Mouse (Mus musculus) liver, embryonic 12.5 days (tissue): ENCODE data around the gene Slx1b. TPM values are rescaled to one million over a fixed set of nuclear protein-coding genes. Genes with fewer than 3 reads are reported as not detected.
"Not testable (repeated sequence)": the region's sequence is repeated elsewhere in the genome, so short reads cannot be mapped to it uniquely, and the experiment has no call there.

Experiments
- ATAC-seq: fragments of 200-750 bp; cut with Nextera tagmentation; 2 replicates; pipeline ENCODE4 v1.8.0; 2017; ENCODE audit warnings: moderate number of reproducible peaks, mild to moderate bottlenecking, moderate library complexity
- H3K27ac ChIP-seq: fragments of 300-500 bp; sonication (generic); 2 replicates; pipeline ENCODE4 v1.5.1; 2016; ENCODE audit warnings: mild to moderate bottlenecking
- H3K27me3 ChIP-seq: fragments of 300-500 bp; sonication (generic); replicated peaks from 2 replicates; pipeline ENCODE4 v1.6.1; 2016; ENCODE audit warnings: mild to moderate bottlenecking, moderate library complexity
- H3K36me3 ChIP-seq: fragments of 300-500 bp; sonication (generic); 2 replicates; pipeline ENCODE4 v1.6.1; 2016; ENCODE audit warnings: mild to moderate bottlenecking, moderate library complexity
- H3K4me1 ChIP-seq: fragments of 300-500 bp; sonication (generic); 2 replicates; pipeline ENCODE4 v1.6.1; 2016
- H3K4me2 ChIP-seq: fragments of 300-500 bp; sonication (generic); 2 replicates; pipeline ENCODE4 v1.6.1; 2016; ENCODE audit warnings: mild to moderate bottlenecking, moderate library complexity
- H3K4me3 ChIP-seq: fragments of 300-500 bp; sonication (generic); 2 replicates; pipeline ENCODE4 v1.5.1; 2016; ENCODE audit warnings: mild to moderate bottlenecking, moderate library complexity
- H3K9ac ChIP-seq: fragments of 300-500 bp; sonication (generic); 2 replicates; pipeline ENCODE4 v1.6.1; 2016; ENCODE audit warnings: mild to moderate bottlenecking, moderate library complexity
- H3K9me3 ChIP-seq: fragments of 300-500 bp; sonication (generic); replicated peaks from 2 replicates; pipeline ENCODE4 v1.6.1; 2016; ENCODE audit warnings: mild to moderate bottlenecking, moderate library complexity
- WGBS: fragments of 180-500 bp; shearing (Covaris S2); methylation state at CpG from one replicate; pipeline ENCODE4 v1.1.7; 2016; ENCODE audit not compliant: insufficient replicate concordance; 5-methylcytosine and 5-hydroxymethylcytosine counted together
- polyA plus RNA-seq: library from polyadenylated mRNA; unstranded; fragments of >200 nt; fragmentation: Nextera tagmentation; extraction: Ambion mirVana; gene quantifications from 2 replicates; pipeline ENCODE4 v1.2.1, GENCODE M21; 2016

Slx1b gene
- polyA plus RNA-seq, 1 experiment from 2014 or later = 5.1 TPM

GRCm38 (mm10) chr7:126644914-126645313 lies 50.7 kb downstream of the Slx1b start:
- Histone ChIP-seq H3K9me3 (no peaks in the 10 kb centered on the region), H3K4me2 (no peak overlapping the region), H3K4me1 (peaks cover 21% of the 10 kb centered on the region), H3K27ac (no peak overlapping the region), H3K9ac (no peak overlapping the region), H3K36me3 (no peaks in the 10 kb centered on the region), H3K27me3 (no peaks in the 10 kb centered on the region), H3K4me3 (no peak overlapping the region)
- no peak for ATAC-seq

- H3K27me3 ChIP-seq = no peaks in the 10 kb centered on the region
- no peaks in the 10 kb centered on the region for H3K36me3 ChIP-seq
- H3K4me3 ChIP-seq = no peak overlapping the region
- H3K9ac ChIP-seq = no peak overlapping the region
- no peak overlapping the region for H3K4me2 ChIP-seq
- ATAC-seq = no peak
- H3K27ac ChIP-seq = no peak overlapping the region
- 48% methylated on average over 3 of the region's 3 CpGs for WGBS
- H3K9me3 ChIP-seq = no peaks in the 10 kb centered on the region
- H3K4me1 ChIP-seq = peaks cover 19% of the 10 kb centered on the region; the same call in 1 of the 2 replicates
Observed at GRCm38 (mm10) chr7:126644345-126644744, 51.2 kb downstream of the Slx1b start.

DNA sequence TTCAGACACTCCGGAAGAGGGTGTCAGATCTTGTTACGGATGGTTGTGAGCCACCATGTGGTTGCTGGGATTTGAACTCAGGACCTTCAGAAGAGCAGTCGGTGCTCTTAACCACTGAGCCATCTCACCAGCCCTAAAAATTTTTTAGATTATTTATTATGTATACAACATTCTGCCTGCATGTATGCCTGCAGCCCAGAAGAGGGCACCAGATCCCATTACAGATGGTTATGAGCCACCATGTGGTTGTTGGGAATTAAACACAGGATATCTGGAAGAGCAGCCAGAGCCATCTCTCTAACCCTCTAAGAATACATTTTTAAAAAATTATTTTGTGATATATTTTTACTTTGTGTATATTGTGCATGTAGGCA lies 52.4 kb downstream of the Slx1b start:
- WGBS = 34% methylated on average over 3 of the region's 3 CpGs
- H3K36me3 ChIP-seq, H3K4me3 ChIP-seq, H3K27me3 ChIP-seq, H3K27ac ChIP-seq, H3K4me2 ChIP-seq, H3K9ac ChIP-seq, H3K9me3 ChIP-seq: not testable (repeated sequence)
- peak; percentile 41; the same call in 1 of the 2 replicates for ATAC-seq
- H3K4me1 ChIP-seq = peaks cover 13% of the 10 kb centered on the region; the same call in 1 of the 2 replicates

DNA sequence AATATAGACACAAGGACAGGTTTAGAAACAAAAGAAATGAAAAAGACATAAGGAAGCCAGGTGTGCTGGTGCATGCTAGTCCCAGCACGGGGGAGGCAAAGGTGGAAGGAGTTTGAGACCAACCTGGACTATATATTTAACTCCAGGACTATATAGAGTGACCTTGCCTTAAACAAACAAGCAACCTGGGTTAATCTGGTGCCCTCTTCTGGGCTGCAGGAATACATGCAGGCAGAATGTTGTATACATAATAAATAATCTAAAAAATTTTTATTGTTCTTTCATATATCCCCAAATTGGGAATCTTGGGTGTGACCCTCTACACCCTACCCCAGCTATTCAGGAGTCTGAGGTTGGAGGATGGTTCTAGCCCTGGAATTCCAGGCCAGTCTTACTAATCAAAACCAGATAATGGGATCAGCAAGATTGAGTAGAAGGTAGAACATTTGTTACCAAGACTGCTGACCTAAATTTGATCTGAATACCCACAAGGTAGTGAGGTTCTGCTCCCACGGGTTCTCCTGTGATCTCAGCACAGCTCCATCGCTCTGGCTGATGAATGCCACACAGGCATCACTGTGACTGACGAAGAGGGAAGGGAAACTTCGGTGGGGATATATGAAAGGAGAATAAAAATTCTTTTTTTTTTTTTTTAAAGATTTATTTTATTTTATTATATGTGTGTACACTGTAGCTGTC lies 52.9 kb downstream of the Slx1b start:
- H3K36me3 ChIP-seq = no peaks in the 10 kb centered on the region
- H3K4me2 ChIP-seq = no peak overlapping the region
- H3K27ac ChIP-seq = no peak overlapping the region
- H3K9ac ChIP-seq = no peak overlapping the region
- ATAC-seq = no peak
- no peaks in the 10 kb centered on the region for H3K9me3 ChIP-seq
- H3K4me1 ChIP-seq = peaks cover 13% of the 10 kb centered on the region; the same call in 1 of the 2 replicates
- no peaks in the 10 kb centered on the region for H3K27me3 ChIP-seq
- WGBS = 51% methylated on average over 5 of the region's 5 CpGs
- no peak overlapping the region for H3K4me3 ChIP-seq

Other genes with a start within 250 kb of the Slx1b start
- 0.17 and 1.5 TPM in 2 replicates for gene Atp2a1, start 232.7 kb downstream of the Slx1b start, polyA plus RNA-seq
- 17.0 and 17.5 TPM in 2 replicates for gene Sh2b1, start 220.4 kb downstream of the Slx1b start, polyA plus RNA-seq
- gene Tufm, start 208.4 kb downstream of the Slx1b start, polyA plus RNA-seq = 120 and 129 TPM in 2 replicates
- 48.7 and 49.4 TPM in 2 replicates for gene Atxn2l, start 192.3 kb downstream of the Slx1b start, polyA plus RNA-seq
- 157 and 164 TPM in 2 replicates for gene Eif3c, start 129.4 kb downstream of the Slx1b start, polyA plus RNA-seq
- gene Apobr, start 110.8 kb downstream of the Slx1b start, polyA plus RNA-seq = 0.77 and 1.1 TPM in 2 replicates
- 12.5 TPM in 2 replicates for gene Cln3, start 110.0 kb downstream of the Slx1b start, polyA plus RNA-seq
- not detected in 2 replicates for gene Il27, start 100.8 kb downstream of the Slx1b start, polyA plus RNA-seq
- 3.2 and 3.7 TPM in 2 replicates for gene Nupr1, start 64.9 kb downstream of the Slx1b start, polyA plus RNA-seq
- 36.3 and 42.4 TPM in 2 replicates for gene Sgf29, start 46.5 kb downstream of the Slx1b start, polyA plus RNA-seq
- 0.24 and 0.50 TPM in 2 replicates for gene Sult1a1, start 19.4 kb downstream of the Slx1b start, polyA plus RNA-seq
- 134 and 153 TPM in 2 replicates for gene Bola2, start 383 bp downstream of the Slx1b start, polyA plus RNA-seq
- gene Coro1a, start 12.0 kb upstream of the Slx1b start, polyA plus RNA-seq = 77.9 and 86.6 TPM in 2 replicates
- 23.7 and 25.0 TPM in 2 replicates for gene Mapk3, start 63.8 kb upstream of the Slx1b start, polyA plus RNA-seq
- 0.54 and 0.78 TPM in 2 replicates for gene Gdpd3, start 70.5 kb upstream of the Slx1b start, polyA plus RNA-seq
- gene Ypel3, start 81.2 kb upstream of the Slx1b start, polyA plus RNA-seq = 77.2 and 78.5 TPM in 2 replicates
- 0.33 and 0.50 TPM in 2 replicates for gene Tbx6, start 85.7 kb upstream of the Slx1b start, polyA plus RNA-seq
- 191 and 205 TPM in 2 replicates for gene Ppp4c, start 96.7 kb upstream of the Slx1b start, polyA plus RNA-seq
- not detected in 2 replicates for gene Fam57b, start 101.9 kb upstream of the Slx1b start, polyA plus RNA-seq
- gene 4930451I11Rik, start 135.9 kb upstream of the Slx1b start, polyA plus RNA-seq = not detected in 2 replicates
- 0.15 and 0.24 TPM in 2 replicates for gene Doc2a, start 151.6 kb upstream of the Slx1b start, polyA plus RNA-seq
- gene Hirip3, start 166.2 kb upstream of the Slx1b start, polyA plus RNA-seq = 20.3 and 22.0 TPM in 2 replicates
- 70.5 and 73.0 TPM in 2 replicates for gene Ino80e, start 166.6 kb upstream of the Slx1b start, polyA plus RNA-seq
- 20.1 and 20.6 TPM in 2 replicates for gene Taok2, start 188.9 kb upstream of the Slx1b start, polyA plus RNA-seq
- gene Tmem219, start 227.1 kb upstream of the Slx1b start, polyA plus RNA-seq = 16.7 and 16.9 TPM in 2 replicates
- 10.3 and 10.7 TPM in 2 replicates for gene Kctd13, start 233.1 kb upstream of the Slx1b start, polyA plus RNA-seq